Mouse (Mus musculus): Measurements from ENCODE around the gene Itgb5. TPM values are rescaled to one million over a fixed set of nuclear protein-coding genes. Genes with fewer than 3 reads are reported as not detected.

The Itgb5 gene
- polyA plus RNA-seq, 1 experiment from 2014 or later, result 142 TPM

Other genes starting within 250 kb of the Itgb5 start
- gene Heg1, start 145.3 kb upstream of the Itgb5 start, polyA plus RNA-seq (2018), result 0.25 to 0.82 TPM (median 0.57 TPM) in 3 replicates
- 0.04 TPM in 1 of 3 replicates, not detected in the others for gene Muc13, start 35.6 kb upstream of the Itgb5 start, polyA plus RNA-seq (2018)
- 11.6 to 23.0 TPM (median 12.1 TPM) in 3 replicates for gene Umps, start 137.4 kb downstream of the Itgb5 start, polyA plus RNA-seq (2018)